Mouse (Mus musculus) stomach, embryonic 14.5 days (tissue): ENCODE results near the gene Efhc1. TPM values are rescaled to one million over a fixed set of nuclear protein-coding genes. Genes with fewer than 3 reads are reported as not detected.

Source experiments
- ATAC-seq: fragments of 200-750 bp; cut with Nextera tagmentation; 2 replicates; pipeline ENCODE4 v1.8.0; 2017; ENCODE audit warnings: low read depth, moderate TSS enrichment; ENCODE audit not compliant: insufficient number of reproducible peaks, insufficient read depth, low FRiP score
- H3K27ac ChIP-seq: fragments of 300-500 bp; sonication (generic); 2 replicates; pipeline ENCODE4 v1.5.1; 2014; ENCODE audit warnings: mild to moderate bottlenecking, low read length, moderate library complexity, mixed read lengths
- H3K27me3 ChIP-seq: fragments of 300-500 bp; sonication (generic); 2 replicates; pipeline ENCODE4 v1.6.1; 2014; ENCODE audit warnings: low read length, control low read depth, mixed read lengths; ENCODE audit not compliant: control insufficient read depth, insufficient read depth
- H3K36me3 ChIP-seq: fragments of 300-500 bp; sonication (generic); 2 replicates; pipeline ENCODE4 v1.6.1; 2014; ENCODE audit warnings: mild to moderate bottlenecking, control low read depth, low read length, moderate library complexity, mixed read lengths; ENCODE audit not compliant: control insufficient read depth, insufficient read depth
- H3K4me1 ChIP-seq: fragments of 300-500 bp; sonication (generic); 2 replicates; pipeline ENCODE4 v1.6.1; 2014; ENCODE audit warnings: low read length, control low read depth, mixed read lengths; ENCODE audit not compliant: control insufficient read depth, insufficient read depth
- H3K4me2 ChIP-seq: fragments of 300-500 bp; sonication (generic); replicated peaks from 2 replicates; pipeline ENCODE4 v1.6.1; 2014; ENCODE audit warnings: low read depth, low read length, control low read depth
- H3K4me3 ChIP-seq: fragments of 300-500 bp; sonication (generic); 2 replicates; pipeline ENCODE4 v1.5.1; 2014; ENCODE audit warnings: low read depth, low read length, control low read depth
- H3K9ac ChIP-seq: fragments of 300-500 bp; sonication (generic); replicated peaks from 2 replicates; pipeline ENCODE4 v1.6.1; 2014; ENCODE audit warnings: low read depth, mild to moderate bottlenecking, control low read depth, low read length, moderate library complexity, mixed read lengths
- H3K9me3 ChIP-seq: fragments of 300-500 bp; sonication (generic); 2 replicates; pipeline ENCODE4 v1.6.1; 2016; ENCODE audit warnings: low read depth, low read length, control low read depth; ENCODE audit not compliant: control insufficient read depth
- WGBS: fragments of 180-500 bp; shearing (Covaris S2); extraction: QIAGEN DNeasy Blood & Tissue Kit; methylation state at CpG from one replicate; pipeline ENCODE4 v1.1.7; 2014; 5-methylcytosine and 5-hydroxymethylcytosine counted together
- polyA plus RNA-seq: library from polyadenylated mRNA; unstranded; fragments of >200 nt; fragmentation: Nextera tagmentation; extraction: Ambion mirVana; gene quantifications from 2 replicates; pipeline ENCODE4 v1.2.1, GENCODE M21; 2014

Efhc1 gene
- polyA plus RNA-seq, 1 experiment from 2014 or later: 3.6 TPM

DNA sequence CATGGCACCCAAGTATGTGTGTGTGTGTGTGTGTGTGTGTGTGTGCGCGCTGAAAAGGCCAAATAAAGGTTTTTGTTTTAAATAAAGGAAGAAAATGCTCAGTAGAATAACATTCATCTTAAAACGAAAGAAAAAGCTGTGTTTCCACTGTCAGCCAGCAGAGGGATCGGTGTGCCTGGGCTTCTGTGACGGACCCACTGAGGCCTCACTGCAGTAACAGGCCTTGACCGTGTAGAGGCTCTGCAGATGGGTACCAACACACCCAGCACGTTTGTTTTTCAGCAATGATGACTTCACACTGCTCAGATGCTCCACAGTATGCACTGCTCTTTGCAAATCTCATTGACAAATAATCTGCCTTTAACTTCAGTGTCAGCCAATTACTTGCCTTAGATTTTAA lies 18.0 kb upstream of the Efhc1 start:
- Histone ChIP-seq H3K27me3 (no peaks in the 10 kb centered on the region), H3K9me3 (no peaks in the 10 kb centered on the region), H3K27ac (no peak overlapping the region), H3K4me2 (no peak overlapping the region), H3K4me3 (no peak overlapping the region), H3K36me3 (peaks cover 3% of the 10 kb centered on the region; the same call in 1 of the 2 replicates), H3K4me1 (no peaks in the 10 kb centered on the region), H3K9ac (no peak overlapping the region)
- ATAC-seq: peak; percentile 74; the same call in 1 of the 2 replicates
- WGBS: 24% methylated on average over 7 of the region's 7 CpGs

DNA sequence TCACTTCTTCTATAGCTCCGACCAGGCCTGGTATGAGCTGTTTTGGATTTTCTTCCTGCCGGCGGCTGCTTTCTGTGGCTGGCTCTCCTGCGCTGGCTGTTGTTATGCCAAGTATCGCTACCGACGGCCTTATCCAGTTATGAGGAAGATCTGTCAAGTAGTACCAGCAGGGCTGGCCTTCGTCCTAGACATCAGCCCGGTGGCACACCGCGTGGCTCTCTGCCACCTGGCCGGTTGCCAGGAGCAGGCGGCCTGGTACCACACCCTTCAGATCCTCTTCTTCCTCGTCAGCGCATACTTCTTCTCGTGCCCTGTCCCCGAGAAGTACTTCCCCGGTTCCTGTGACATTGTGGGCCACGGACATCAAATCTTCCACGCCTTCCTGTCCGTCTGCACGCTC lies 16.3 kb upstream of the Efhc1 start:
- 93% methylated on average over 22 of the region's 22 CpGs for WGBS
- Histone ChIP-seq H3K27me3 (no peaks in the 10 kb centered on the region), H3K27ac (no peak overlapping the region), H3K36me3 (peaks cover 3% of the 10 kb centered on the region; the same call in 1 of the 2 replicates), H3K9me3 (no peaks in the 10 kb centered on the region), H3K4me2 (no peak overlapping the region), H3K4me3 (no peak overlapping the region), H3K9ac (no peak overlapping the region), H3K4me1 (no peaks in the 10 kb centered on the region)
- ATAC-seq: no peak

DNA sequence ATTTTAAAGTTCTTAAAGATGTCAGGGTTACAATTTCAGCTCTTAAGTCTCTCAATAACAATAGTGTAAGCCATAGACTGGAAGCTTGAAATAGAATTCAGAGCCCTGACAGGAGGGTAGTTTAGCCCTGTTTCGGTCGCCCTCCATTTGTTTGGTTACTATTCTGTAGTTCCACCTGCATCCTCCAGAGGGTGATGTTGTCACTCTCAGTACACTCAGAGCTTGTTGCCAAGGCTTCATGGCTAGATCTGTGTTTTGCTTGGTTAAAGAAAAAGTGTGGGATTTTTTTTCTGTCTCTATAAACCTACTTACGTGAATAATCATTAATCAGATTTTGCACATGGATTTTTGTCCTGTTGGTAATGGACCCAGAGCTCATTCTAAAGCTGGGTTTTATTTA lies 12.4 kb upstream of the Efhc1 start:
- H3K9ac ChIP-seq: no peak overlapping the region
- no peaks in the 10 kb centered on the region for H3K27me3 ChIP-seq
- H3K36me3 ChIP-seq: peaks cover 3% of the 10 kb centered on the region; the same call in 1 of the 2 replicates
- H3K27ac ChIP-seq: no peak overlapping the region
- H3K4me1 ChIP-seq: no peaks in the 10 kb centered on the region
- 27% methylated on average over 3 of the region's 3 CpGs for WGBS
- H3K4me2 ChIP-seq: no peak overlapping the region
- no peak overlapping the region for H3K4me3 ChIP-seq
- no peak for ATAC-seq
- H3K9me3 ChIP-seq: no peaks in the 10 kb centered on the region

DNA sequence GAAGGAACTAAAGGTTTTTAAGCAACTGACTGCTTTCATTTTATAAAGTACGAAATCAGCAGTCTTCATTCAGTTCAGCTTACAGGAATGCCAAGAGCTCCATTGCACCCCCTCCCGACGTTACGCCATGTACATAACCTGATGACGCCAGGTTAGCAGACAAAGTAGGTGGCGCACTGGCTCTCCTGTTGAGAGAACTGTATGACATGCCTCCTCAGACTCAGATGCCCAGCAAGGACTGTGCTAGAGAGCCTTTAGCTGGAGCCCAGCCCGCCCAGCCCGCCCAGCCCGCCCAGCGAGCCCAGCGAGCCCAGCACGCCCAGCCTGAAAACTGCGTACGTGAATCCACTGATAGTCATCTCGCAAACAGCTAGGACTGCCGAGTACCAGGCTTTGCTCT lies 11.3 kb upstream of the Efhc1 start:
- ATAC-seq: peak; percentile 80; the same call in 1 of the 2 replicates

DNA sequence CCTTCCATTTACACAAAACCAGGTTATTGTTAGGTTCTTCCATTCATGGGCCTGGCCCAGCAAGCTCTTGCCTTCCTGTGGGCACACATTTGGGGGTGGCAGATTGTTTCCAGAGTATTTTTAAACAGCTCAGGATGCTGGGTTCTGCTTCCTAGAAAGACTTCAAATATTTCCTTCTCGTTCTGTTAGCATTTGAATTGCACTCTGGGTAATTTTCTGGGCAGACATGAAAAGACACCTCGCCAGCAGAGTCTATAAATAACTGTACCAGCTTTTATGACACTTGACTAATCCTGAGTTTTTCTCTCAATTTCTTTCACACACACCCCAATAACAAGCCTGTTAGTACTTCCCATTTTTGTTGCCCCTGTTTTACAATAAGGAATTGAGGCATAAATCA lies 10.1 kb upstream of the Efhc1 start:
- ATAC-seq: no peak
- WGBS: 51% methylated on average over 2 of the region's 2 CpGs
- Histone ChIP-seq H3K4me1 (no peaks in the 10 kb centered on the region), H3K27ac (no peak overlapping the region), H3K9me3 (no peaks in the 10 kb centered on the region), H3K4me2 (no peak overlapping the region), H3K9ac (no peak overlapping the region), H3K36me3 (no peaks in the 10 kb centered on the region), H3K27me3 (no peaks in the 10 kb centered on the region), H3K4me3 (no peak overlapping the region)

More for the DNA sequence above, 11.3 kb upstream of the Efhc1 start:
- Histone ChIP-seq H3K4me3 (no peak overlapping the region), H3K9ac (no peak overlapping the region), H3K27me3 (no peaks in the 10 kb centered on the region), H3K4me2 (0 out of 2 replicates have a peak overlapping the region, but pooled peaks have one; percentile 7), H3K36me3 (no peaks in the 10 kb centered on the region), H3K9me3 (no peaks in the 10 kb centered on the region), H3K4me1 (no peaks in the 10 kb centered on the region), H3K27ac (no peak overlapping the region)
- WGBS: 50% methylated on average over 16 of the region's 16 CpGs

DNA sequence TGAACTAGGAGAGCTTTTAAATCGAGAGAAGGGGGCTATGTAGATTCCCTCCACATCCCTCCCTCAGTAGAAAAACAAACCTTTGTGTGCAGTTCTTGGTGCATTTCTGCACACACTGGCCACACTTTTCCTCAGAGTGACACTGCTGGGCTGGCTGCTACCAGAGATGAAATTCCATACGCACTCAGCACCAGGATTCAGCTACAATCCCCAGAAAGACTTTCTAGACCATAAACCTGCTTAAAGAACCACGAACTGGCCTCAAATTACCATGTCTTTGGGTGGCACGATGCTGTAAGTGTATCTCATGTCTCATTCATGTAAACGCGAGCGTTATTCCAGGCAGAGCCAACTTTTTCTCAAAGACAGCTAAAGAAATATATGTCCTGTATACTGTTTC lies 9.6 kb upstream of the Efhc1 start:
- WGBS: 84% methylated on average over 7 of the region's 7 CpGs
- Histone ChIP-seq H3K4me3 (no peak overlapping the region), H3K27me3 (no peaks in the 10 kb centered on the region), H3K4me1 (no peaks in the 10 kb centered on the region), H3K4me2 (no peak overlapping the region), H3K9ac (no peak overlapping the region), H3K9me3 (no peaks in the 10 kb centered on the region), H3K27ac (no peak overlapping the region), H3K36me3 (no peaks in the 10 kb centered on the region)
- ATAC-seq: no peak

DNA sequence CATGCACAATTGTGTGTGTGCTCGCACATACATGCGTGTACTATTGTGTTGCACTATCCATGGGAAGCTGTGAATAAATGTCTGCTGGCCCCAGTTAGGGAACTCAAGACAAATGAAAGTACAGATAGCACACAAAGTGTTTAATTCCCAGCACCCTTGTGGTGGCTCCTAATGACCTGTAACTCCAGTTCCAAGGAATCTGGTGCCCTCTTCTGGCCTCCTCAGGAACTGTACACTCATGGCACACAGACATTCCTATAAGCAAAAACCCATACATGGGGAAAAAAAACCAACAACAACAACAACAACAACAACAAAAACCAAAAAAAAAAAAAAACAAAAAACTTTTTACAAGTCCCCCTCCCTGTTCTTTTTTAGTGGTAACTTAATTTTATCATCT lies 8.4 kb upstream of the Efhc1 start:
- no peak overlapping the region for H3K4me3 ChIP-seq
- no peak overlapping the region for H3K9ac ChIP-seq
- no peak overlapping the region for H3K27ac ChIP-seq
- no peaks in the 10 kb centered on the region for H3K36me3 ChIP-seq
- H3K4me1 ChIP-seq: no peaks in the 10 kb centered on the region
- H3K9me3 ChIP-seq: no peaks in the 10 kb centered on the region
- H3K27me3 ChIP-seq: no peaks in the 10 kb centered on the region
- WGBS: 96% methylated on average over 2 of the region's 2 CpGs
- ATAC-seq: no peak
- no peak overlapping the region for H3K4me2 ChIP-seq

DNA sequence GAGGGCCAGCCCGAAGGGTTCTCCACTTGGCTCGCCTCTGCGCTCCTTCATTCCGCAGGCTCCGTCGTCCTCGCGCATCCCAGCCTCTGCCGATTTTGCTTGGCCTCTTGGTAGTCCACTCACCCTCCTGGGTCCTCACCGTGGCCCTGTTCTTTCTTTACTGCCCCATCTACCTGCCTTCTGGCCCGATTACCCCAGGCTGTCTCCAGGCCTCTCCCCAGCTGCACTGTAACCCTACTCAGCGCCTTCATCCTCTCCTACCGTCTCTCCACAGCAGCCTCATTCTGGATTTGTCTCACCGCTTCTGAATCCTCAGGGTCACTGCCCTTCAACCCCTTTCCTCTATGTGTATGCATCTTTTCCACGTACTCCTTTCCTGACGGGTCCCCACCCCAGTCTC lies 373 bp downstream of the Efhc1 start:
- no peaks in the 10 kb centered on the region for H3K36me3 ChIP-seq
- WGBS: 4% methylated on average over 16 of the region's 16 CpGs
- H3K9ac ChIP-seq: peak overlapping the region; percentile 51
- peak overlapping the region; percentile 69 for H3K4me2 ChIP-seq
- no peak for ATAC-seq
- H3K27ac ChIP-seq: 0 out of 2 replicates have a peak overlapping the region, but pooled peaks have one; percentile 28
- H3K4me3 ChIP-seq: peak overlapping the region; percentile 35
- H3K27me3 ChIP-seq: no peaks in the 10 kb centered on the region
- H3K4me1 ChIP-seq: peaks cover 2% of the 10 kb centered on the region; the same call in 1 of the 2 replicates
- H3K9me3 ChIP-seq: no peaks in the 10 kb centered on the region

DNA sequence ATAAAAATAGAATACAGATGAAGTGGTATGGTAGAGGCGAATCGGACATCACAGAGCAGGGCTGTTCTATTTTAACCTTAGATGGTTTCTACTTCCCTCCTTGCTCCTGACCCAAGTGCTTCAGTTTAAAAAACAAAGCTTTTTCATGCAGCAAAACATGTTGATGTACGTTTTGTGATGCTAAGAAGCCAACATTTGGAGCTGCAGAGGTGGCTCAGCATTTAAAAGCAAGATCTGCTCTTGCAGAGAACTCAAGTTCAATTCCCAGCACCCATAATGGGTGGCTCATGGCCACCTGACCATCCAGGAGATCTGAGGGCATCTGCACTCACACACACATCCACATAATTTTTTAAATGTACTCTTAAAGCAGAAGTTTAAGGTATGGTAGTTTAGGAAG lies 3.5 kb downstream of the Efhc1 start:
- Histone ChIP-seq H3K9me3 (no peaks in the 10 kb centered on the region), H3K4me1 (peaks cover 2% of the 10 kb centered on the region; the same call in 1 of the 2 replicates), H3K4me2 (no peak overlapping the region), H3K27me3 (no peaks in the 10 kb centered on the region), H3K27ac (no peak overlapping the region), H3K36me3 (no peaks in the 10 kb centered on the region), H3K9ac (no peak overlapping the region), H3K4me3 (no peak overlapping the region)
- WGBS: 86% methylated on average over 3 of the region's 3 CpGs
- ATAC-seq: no peak
